Mouse (Mus musculus): ENCODE measurements around the gene Adgrf4.

The Adgrf4 gene

GRCm38 (mm10) chr17:42692136-42692535, at the start of gene Adgrf4:
Gene Adgrf4, minus strand, starts transcription at chr17:42692284.
- no peak for DNase-seq (ENCODE audit: low spot score)

DNA sequence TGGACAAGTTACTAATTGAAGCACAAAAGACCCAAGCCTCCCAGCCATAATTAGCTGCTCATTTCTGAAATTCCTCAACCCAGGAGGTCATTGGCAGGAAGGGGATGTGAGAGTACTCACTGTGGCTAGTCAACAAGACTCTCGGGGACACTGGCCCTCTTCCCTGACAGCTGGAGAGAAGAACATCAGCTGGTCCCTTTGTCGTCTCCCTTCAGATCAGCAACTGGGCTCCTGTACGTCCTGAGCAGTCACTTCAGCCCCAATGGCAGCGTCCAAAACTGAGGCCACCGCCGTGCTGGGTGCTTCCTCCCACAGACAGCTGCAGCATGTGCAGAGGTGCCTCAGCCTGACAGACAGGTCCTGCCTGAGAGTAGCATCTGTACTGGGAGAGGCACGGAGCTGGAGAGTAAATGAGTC, 49.7 kb upstream of the Adgrf4 start, which contains the start of gene Adgrf2:
Gene Adgrf2 (minus strand): TSS at position 379 of the 417 bp plus-strand sequence.
- DNase-seq (ENCODE audit: low spot score) = peak; percentile 41

DNA sequence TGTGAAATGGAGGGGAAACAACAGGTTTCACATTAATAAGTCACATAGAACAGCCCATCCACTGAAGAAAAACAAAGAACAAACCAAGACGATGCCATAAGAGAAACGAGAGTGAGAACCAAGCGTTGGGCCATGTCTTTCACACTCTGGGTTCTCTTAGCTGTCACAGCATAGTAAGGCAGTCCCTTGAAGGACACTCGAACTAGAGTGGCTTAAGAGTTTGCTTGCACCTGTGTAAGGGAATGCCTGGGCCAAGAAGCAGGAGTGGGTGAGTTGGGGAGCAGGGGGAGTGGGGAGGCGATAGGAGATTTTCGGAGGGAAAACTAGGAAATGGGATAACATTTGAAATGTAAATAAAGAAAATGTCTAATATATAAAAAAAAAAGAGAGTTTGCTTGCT, 46.7 kb upstream of the Adgrf4 start:
- DNase-seq (ENCODE audit: low spot score) = peak; percentile 18

DNA sequence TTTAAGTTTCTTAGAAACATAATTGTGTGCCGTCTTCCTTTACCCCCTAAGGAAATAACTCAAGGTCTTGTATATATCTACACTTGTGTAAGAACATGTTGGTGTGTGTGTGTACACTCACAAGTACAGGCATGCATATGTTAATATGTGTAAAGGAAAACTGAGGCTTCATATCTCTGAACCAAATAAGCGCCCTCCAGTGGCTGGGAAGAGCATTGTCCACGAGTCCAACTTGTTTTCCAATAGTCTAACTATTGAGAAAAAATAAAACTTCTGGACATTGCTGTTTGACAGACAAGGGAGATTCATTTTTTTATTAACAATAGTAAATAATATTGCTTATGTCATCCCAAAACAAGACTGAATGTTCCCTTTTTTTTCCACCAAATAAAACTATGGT, 25.1 kb upstream of the Adgrf4 start:
- DNase-seq (ENCODE audit: low spot score) = no peak

DNA sequence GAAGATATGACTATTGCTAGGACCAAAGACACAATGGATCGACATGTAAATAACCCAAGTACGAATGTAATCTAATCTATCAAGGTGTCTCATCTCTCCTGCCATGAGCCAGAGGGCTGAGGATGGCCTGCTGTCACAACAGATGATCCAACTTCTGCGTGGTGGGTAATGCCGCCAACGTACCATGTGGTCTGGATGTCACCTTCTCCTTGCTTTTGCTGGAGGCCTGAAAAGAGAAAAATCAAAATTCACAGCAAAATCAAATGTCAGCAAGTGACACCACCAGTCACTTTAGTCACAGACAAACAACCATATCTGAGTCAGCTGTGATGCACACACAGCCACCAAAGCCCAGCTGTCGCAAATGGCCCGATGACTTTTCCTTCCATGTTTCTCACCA, 22.9 kb upstream of the Adgrf4 start:
- DNase-seq (ENCODE audit: low spot score) = no peak

DNA sequence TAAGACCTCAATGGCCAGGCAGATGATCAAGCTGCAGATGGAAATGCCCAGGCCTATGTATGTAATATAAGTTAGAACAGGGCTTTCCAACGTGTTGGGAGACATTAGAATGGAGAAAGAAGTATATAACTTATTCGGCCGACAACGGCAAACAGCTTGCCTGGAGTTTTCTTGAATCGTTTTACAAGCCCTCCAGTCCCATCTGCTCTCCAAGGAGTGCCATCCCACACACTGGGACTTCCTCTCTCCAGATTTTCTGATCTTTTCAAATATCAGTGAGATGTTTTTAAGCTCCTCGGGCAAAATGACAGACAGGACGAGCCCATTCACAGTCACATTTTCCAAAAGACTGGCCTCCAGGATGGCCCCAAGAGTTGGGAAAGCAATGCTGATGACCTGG, 18.6 kb upstream of the Adgrf4 start:
- no peak for DNase-seq (ENCODE audit: low spot score)

GRCm38 (mm10) chr17:42705611-42706010, 13.5 kb upstream of the Adgrf4 start:
- DNase-seq (ENCODE audit: low spot score) = no peak

- DNase-seq (ENCODE audit: low spot score) = no peak
These were observed 10.1 kb upstream of the Adgrf4 start for GRCm38 (mm10) chr17:42702198-42702597.

GRCm38 (mm10) chr17:42694730-42695129, 2.6 kb upstream of the Adgrf4 start:
- DNase-seq (ENCODE audit: low spot score) = no peak

DNA sequence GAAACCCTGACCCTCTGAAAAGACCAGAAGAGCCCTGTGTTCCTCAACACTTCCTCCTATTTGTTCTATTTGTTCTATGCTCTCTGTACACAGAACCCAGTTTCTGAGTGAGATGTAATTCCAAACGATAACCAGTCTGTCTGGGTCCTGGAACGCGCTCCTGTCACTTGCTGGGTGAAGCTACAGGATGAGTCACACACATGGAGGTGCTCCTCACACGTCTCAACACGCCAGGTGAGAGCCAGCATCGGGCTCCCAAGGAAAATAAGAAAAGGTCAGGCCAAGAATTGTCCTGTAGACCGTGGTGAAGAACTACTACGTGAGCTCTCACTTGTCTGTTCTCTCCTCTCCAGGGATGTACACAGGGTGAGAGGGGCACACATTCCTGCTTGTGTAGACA, 1.6 kb downstream of the Adgrf4 start:
- no peak for DNase-seq (ENCODE audit: low spot score)

DNA sequence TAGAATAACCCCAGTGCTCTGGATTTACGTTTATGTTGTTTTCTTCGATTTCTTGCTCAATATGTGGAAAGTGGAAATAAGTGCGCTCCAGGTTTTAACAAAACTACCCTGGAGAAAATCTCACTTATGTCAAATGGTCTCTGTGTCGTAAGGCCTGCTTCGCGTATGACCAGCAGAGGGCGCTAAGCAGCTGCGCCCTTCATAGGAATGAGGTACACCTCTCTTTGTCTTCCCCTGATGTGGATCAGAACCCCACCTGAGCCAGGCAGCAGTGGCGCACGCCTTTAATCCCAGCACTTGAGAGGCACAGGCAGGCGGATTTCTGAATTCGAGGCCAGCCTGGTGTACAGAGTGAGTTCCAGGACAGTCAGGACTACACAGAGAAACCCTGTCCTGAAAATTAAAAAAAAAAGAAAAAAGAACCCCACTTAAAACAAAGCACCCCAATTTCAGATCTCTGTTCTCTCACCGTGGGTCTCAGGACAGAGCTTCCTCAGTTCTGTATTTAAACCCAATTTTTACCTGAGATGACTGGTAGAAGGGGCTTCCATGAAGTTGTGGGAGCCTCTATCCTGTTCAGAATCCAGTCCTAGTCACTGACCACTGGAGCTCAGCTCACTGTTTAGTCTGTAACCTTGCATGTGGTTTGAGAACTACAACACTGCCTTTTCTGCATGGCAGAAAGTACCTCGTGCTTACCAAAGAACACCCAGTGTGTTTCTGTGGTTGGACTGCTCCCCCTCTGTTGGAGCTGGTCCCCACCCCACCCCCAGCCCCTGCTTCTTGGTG, 33.3 kb downstream of the Adgrf4 start:
- DNase-seq (ENCODE audit: low spot score) = peak; percentile 18

GRCm38 (mm10) chr17:42643416-42643815, 48.7 kb downstream of the Adgrf4 start:
- no peak for DNase-seq (ENCODE audit: low spot score)

- no peak for DNase-seq (ENCODE audit: low spot score)
These were observed 61.9 kb downstream of the Adgrf4 start for GRCm38 (mm10) chr17:42630206-42630605.

- peak; percentile 48 for DNase-seq (ENCODE audit: low spot score)
These were observed 78.9 kb downstream of the Adgrf4 start for GRCm38 (mm10) chr17:42613043-42613737.

- DNase-seq (ENCODE audit: low spot score) = no peak
These were observed 80.8 kb downstream of the Adgrf4 start, which contains the start of gene Opn5 for GRCm38 (mm10) chr17:42611295-42611694. Gene Opn5, minus strand, starts transcription at chr17:42611395.

- DNase-seq (ENCODE audit: low spot score) = no peak
These were observed 83.8 kb downstream of the Adgrf4 start for GRCm38 (mm10) chr17:42608270-42608669.

Data from lung, postnatal 25 days (tissue).